Mouse (Mus musculus) adrenal gland, postnatal 10 days (tissue): ENCODE measurements around the gene Sh3glb2. TPM values are rescaled to one million over a fixed set of nuclear protein-coding genes. Genes with fewer than 3 reads are reported as not detected.

Experiments used
- DNase-seq: peaks from one replicate; pipeline ENCODE4 v3.0.0; 2021; ENCODE audit warnings: mixed read lengths
- long read RNA-seq, 2 experiments: library from polyadenylated mRNA; stranded (forward); transcript quantifications; one replicate each; pipeline ENCODE4 v2.0.0; 2021
- total RNA-seq, 2 experiments: library from RNA; stranded (reverse); gene quantifications; 2 replicates each; pipeline ENCODE4 v1.2.3; 2021

Sh3glb2 gene
- total RNA-seq: 10 to 100 TPM; 70.9 to 89.7 TPM
- long read RNA-seq, experiment 1, transcript Sh3glb2-201 (11 exons, 1,810 nt): major isoform, 108 of 197 reads
- long read RNA-seq, experiment 1, partial matches to known transcripts: 12 of 197 reads
- long read RNA-seq, experiment 1, other reads (novel, unspliced or antisense): 73 of 197 reads
- long read RNA-seq, experiment 2, transcript Sh3glb2-201 (11 exons, 1,810 nt): major isoform, 68 of 131 reads
- long read RNA-seq, experiment 2, partial matches to known transcripts: 10 of 131 reads
- long read RNA-seq, experiment 2, other reads (novel, unspliced or antisense): 50 of 131 reads

GRCm38 (mm10) chr2:30358533-30359531, at the start of gene Sh3glb2:
Sh3glb2 (minus strand) TSS chr2:30359337.
- peak; percentile 94 for DNase-seq

- no peak for DNase-seq
Observed at GRCm38 (mm10) chr2:30408452-30409100, 49.4 kb upstream of the Sh3glb2 start.

DNA sequence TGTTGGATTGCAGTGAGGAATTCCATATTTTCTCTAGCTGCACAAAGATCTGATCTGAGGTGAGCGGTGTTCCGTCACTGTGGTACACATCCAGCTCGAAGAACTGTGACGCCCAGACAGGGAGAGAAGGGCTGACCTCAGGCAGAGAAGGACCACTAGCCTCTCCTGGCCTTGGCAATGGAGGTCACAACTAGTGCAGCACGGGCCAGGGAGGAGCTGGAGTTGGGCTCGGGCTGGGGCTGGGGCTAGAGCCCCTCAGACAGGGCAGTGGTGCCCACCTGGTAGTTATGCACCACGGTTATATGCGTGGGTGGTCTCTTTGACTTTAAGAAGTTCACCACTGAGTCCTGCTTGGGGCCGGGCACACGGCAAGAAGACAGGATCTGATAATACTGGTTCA, 48.6 kb upstream of the Sh3glb2 start:
- DNase-seq: no peak

DNA sequence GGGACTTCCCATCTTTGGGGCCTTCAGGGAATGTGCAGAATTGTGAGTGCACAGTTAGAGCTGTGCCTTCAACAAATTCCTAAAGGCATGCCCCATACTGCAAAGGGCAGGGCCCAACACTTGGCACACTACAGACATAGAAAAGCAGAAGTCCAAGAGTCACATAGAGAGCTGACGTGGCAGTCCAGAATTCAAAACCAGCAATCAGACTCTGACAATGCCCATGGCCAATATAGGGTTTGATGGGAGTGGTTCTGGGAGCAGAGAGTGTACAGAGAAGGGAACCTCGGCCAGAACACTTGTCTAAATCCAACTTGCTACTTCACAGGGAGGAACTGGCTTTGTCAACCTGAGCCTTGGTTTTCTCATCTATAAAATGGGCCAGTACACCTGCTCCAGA, 48.1 kb upstream of the Sh3glb2 start:
- no peak for DNase-seq

DNA sequence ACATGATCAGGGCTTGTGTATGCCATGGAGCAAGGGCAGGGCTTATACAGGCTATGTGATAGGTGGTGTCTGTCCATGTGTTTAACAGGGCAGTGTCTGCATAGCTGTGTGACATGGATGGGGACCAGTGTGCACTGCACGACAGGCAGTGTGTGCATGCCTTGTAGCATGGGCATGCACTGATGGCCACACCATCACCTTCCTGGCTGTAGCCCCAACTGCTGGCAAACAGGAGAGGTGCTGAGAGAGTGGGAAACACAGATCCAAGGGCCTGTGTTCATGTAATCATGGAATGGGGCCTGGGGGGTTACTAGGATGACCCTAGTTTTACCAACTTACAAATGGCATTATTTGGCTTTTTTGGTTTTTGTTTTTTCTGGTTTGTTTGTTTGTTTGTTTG, 44.7 kb upstream of the Sh3glb2 start:
- DNase-seq: no peak

GRCm38 (mm10) chr2:30402843-30403242, 43.7 kb upstream of the Sh3glb2 start:
- no peak for DNase-seq

GRCm38 (mm10) chr2:30402351-30402826, 43.3 kb upstream of the Sh3glb2 start:
- DNase-seq: peak; percentile 57

- DNase-seq: no peak
Observed at GRCm38 (mm10) chr2:30401581-30401980, 42.4 kb upstream of the Sh3glb2 start.

DNA sequence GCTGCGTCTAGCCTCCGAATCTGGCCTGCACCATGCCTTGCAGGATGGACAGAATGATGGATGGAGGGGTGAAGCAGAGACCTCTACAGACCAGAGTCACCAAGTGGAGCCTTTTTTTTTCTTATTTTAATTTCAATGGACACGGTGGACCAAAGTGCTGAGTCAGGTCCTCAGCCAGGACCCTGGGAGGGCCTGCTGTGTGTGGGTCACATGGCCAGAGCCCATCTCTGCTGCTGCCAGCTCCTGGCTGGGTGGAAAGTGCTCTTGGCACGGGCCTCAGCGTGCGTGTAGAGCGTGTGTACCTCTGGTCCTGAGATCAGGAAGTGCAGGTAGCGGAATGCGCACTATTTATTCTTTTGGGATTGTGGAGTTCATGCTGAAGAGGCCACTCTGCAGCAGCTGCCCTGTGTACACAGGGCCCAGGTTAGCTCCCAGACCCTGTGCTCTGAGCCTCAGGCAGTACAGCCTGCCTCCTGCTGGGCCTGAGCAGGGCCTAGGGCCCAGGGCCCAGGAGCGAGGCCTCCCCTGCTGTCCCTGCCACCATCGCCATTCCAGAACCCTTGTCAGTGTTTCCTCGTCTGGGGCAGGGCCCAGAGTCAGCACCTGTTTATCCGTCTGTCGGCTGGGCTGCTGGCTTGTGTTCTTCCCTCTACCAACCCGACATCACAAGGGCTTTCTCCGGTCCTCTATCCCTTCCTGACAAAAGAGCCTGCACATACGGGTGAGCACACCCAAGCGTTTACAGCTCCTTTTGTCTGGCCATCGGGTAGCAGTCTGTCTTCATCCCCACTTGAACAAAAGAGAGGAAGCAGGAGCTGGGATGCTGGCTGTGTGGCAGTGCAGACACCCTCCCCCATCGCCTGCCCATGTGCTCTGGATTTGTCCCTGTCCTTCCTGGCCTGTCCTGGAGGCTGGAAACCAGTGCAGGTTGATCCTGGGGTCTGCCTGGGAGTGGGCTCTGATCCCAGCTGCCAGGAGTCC, 40.3 kb upstream of the Sh3glb2 start:
- no peak for DNase-seq

DNA sequence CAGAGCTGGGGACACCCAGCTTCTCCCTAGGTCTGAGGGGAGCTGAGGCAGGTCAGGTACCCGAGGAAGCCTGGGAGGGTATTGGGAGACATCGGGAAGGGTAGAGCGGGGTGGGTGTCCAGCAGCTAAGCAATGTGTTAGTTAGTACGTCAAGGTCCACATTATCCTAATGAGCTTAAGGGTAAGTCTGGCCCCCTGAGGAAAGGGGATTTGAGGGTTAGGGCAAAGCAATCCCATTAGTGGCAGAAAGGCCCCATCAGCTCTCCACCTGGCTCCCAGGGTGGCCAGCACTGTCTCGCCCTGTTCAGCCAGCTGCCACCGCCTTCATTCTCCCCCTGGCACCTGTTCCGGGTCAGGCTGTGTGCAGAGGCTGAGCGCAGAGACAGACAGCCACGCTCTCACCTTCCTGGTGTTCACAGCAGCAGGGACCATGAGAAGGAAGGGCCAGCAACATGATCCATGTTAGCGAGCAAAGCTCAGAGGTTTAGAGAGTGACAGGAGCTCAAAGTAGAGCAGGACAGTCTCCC, 38.9 kb upstream of the Sh3glb2 start:
- DNase-seq: no peak

DNA sequence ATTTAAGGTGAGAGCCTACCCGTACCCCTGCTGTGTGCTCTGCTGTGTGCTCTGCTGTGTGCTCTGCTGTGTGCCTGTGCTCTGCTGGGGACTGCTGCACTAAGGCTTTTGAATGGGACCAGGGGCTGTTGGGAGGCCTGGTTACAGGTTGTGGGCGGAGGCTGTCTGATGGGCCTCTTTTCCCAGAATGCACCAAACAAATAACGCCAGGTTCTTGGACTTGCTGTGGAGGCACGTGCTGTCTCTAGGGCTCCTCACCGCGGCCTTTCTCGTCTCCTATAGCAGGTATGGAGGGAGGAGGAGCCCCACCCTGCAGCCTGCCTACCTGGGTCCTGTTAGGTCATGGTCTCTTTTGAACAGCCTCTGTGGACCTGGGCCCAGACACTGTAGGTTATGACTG, 37.1 kb upstream of the Sh3glb2 start:
- DNase-seq: no peak

DNA sequence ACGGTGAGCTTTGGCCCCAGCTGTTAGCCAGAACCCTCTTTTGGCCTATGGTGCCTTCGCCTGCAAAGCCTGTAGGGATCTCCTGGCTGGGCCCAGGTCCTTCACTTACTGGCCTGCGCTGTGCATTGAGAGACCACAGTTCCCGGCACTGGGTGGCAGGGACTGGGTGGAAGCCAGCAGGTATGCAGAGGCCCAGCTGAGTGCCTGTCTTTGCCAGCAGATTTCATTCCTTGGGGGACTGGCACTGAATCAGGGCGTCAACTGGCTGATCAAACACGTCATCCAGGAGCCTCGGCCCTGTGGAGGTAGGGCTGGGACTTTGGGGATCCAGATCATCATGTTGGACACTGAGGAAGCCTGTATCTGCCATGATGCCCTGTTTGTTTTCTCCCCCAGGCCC, 36.6 kb upstream of the Sh3glb2 start:
- no peak for DNase-seq

GRCm38 (mm10) chr2:30393370-30393656, 34.2 kb upstream of the Sh3glb2 start:
- DNase-seq: no peak

DNA sequence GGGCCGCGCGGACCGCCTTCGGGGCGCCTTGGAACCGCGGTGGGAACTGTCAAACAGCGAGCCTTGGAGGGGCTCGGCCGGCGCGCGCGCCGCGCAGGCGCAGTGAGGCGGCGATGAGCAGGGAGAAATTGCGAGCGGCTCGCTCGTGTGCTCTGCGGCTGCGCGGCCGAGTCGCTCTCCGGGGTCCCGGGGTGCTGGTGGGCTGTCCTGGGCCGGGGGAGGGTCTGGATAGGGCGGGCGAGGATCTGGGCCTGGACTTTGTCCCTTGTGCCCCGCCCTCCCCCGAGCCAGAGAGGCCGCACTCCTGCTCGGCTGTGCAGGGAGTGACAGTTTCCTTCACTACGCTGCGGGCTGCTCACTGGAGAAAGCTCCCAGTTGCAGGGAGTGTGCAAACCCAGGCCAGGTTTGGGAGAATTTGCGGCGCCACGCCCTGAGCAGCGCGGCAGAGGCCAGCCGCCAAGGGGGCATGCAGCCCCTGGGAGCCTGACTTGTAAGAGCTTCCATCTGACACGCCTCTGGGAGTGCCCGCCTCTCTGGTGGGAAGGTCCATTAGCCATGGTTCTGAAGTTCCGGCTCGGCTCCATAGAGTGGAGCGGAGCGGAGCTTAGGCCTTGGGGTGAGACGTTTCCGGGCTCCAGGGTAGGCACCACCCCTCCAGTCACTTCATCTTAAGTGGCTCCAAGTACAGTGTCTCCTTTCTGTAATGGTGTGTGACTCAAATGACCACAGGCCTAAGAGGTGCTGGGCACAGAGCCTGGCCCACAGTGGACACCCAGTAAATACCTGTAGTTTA, 33.6 kb upstream of the Sh3glb2 start:
- DNase-seq: peak; percentile 84

DNA sequence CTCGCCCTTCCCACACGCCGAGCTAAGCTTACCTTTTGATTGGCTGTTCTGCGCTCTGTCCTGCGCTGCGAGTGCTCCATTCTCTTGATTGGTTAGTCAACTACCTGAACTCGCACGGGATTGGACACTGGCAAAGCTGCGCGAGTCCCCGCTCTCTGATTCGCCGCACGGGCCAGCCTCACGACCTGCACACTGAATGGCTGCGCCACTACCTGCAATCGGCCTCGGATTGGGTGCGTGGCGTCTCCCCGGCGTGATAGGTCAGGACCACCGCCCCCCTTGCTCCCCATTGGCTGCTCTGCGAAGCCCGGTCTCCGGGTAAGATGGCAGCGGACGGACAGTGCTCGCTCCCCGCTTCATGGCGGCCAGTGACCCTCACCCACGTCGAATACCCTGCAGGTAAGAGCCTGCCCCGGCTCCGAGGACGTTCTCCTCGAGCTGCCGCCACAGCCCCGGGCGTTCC, 33.0 kb upstream of the Sh3glb2 start, which contains the start of gene Dolpp1:
TSS of gene Dolpp1 (plus strand) at position 141 of the 463 bp plus-strand sequence.
- peak; percentile 97 for DNase-seq

- DNase-seq: no peak
Observed at GRCm38 (mm10) chr2:30389000-30389399, 29.9 kb upstream of the Sh3glb2 start.

DNA sequence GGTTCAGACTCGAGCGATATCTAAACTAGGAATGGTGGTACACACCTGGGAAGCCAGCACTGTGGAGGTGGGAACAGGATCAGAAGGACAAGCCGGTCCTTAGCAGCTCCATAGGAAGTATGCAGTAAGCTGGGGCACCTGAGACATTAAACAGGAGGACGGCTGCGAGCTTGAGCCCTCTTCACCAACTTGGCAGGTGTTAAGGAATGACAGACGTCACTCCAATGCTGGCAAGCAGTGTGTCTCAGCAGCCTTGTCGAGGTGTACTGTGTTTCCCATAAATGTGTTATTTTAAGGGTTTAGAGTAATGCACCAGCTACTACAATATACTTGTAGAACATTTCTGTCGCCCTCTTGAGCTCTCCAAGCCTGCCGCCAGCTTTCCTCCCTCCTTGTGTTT, 27.8 kb upstream of the Sh3glb2 start:
- no peak for DNase-seq

DNA sequence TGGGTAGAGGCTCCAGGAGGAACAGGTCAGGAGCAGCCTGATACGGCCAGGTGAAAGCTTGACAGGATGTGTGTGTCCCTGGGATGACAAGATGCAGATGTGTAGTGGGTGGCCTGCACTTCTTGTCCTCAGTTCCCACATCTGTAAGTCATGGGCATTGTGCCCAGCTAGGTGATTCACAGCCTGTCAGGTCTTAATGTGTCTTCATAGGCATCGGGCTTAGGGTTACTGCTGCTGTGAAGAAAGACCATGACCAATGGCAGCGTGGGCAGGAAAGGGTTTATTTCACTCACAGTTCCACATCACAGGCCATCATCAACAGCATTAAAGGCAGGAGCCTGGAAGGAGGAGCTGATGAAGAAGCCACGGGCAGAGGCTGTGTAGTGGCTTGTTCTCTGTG, 26.5 kb upstream of the Sh3glb2 start:
- DNase-seq: no peak

- no peak for DNase-seq
Observed at GRCm38 (mm10) chr2:30384814-30385213, 25.7 kb upstream of the Sh3glb2 start.

GRCm38 (mm10) chr2:30381377-30381725, 22.2 kb upstream of the Sh3glb2 start:
- DNase-seq: peak; percentile 63
